Mouse (Mus musculus): ENCODE data around the gene Rora.

DNA sequence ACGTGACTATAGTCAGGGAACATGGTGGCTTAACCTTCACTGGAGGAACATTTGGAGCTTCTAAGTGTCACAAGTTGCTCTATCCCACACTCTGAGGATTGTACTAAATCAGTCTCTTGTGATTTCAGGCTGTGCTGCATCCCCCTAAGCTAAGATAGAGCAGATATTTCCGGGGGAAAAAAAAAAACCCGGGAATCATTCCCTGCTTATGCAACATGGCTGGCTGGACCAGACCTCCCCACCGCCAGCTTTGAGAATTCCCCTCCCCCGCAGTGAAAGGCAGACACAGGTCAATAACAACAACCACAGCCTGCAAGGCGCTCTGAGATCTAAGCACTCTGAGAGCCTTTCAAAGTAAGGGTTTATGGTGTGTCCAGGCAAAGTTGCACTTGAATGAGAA is 244.7 kb downstream of the Rora start:
- TF ChIP-seq CTCF (IDR thresholded peaks at IDR 0.05; ENCODE audit: control insufficient read depth, insufficient read depth, insufficient read length) (no peak), USF1 (IDR thresholded peaks at IDR 0.05; ENCODE audit: low read depth) (no peak), MYOD1 (IDR thresholded peaks at IDR 0.05; ENCODE audit: control insufficient read depth, insufficient read length, low read depth) (no peak)
